Mouse (Mus musculus): Measurements from ENCODE around the gene Irf3.

The Irf3 gene

GRCm38 (mm10) chr7:44997231-44997939 lies at the start of gene Irf3:
Irf3 (plus strand) TSS chr7:44997648.
- peak; percentile 97 for DNase-seq

DNA sequence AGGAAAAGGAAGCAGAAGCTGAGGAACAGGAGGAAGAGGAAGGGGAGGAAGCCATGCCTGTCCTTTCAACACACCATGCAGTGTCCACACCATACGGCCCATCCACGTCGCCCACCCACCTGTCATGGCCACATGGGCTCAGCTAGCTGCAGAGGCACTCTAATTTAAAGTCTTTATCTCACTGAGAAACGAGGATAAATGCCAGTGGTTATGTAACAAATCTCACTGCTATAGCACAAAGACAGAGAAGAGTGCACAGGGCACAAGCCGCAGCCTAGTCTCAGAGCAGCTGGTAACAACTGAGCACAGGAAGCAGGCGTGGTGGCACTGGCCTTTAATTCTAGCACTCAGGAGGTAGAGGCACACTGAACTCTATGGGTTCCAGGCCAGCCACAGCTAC lies 47.5 kb upstream of the Irf3 start:
- no peak for DNase-seq

DNA sequence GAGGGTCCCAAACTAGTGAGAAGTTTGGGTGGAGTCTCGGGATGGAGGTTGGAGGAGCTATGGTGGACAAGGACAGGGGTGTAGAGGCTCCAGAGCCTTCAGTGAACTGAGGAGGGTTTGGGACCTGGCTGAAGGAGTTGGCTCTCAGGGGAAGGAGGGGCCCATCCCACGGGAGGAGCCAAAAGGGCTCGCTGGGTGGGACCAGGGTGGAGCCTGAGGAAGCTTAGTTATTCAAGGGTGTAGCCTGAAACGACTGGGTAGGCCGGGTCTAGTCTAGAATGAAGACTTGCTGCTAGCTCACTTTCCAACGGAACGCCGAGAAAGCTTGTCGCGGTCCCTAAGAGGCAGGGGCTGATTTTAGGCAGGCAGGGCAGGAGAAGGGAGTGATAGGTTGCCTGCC lies 45.5 kb upstream of the Irf3 start:
- no peak for DNase-seq

DNA sequence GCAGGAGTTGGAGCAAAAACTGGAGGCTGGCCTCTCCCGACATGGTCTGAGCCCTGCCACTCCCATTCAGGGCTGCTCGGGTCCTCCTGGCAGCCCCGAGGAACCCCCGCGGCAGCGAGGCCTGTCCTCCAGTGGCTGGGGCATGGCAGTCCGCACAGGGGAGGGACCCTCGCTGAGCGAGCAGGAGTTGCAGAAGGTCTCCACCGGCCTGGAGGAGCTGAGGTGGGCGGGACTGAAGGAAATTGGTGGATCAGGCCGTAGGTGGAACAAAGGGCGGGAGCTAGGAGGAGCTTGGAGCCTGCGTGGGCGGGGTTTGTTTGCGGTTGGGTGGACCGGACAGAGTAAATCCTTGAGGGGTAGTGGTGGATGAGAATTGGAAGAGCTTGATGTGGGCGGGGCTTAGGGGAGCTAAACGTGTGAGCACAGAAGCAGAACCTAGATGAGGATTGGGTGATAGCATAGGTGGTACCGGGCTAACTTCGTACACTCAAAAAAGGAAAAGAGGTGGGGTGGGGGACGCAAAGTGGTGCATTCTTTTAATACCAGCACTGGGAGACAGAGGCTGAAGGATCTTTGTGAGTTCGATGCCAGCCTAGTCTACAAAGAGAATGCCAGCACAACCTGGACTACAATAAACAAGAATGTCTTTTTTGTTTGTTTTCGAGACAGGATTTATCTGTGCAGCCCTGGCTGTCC lies 44.7 kb upstream of the Irf3 start:
- peak; percentile 76 for DNase-seq

GRCm38 (mm10) chr7:44953561-44953960 lies 43.9 kb upstream of the Irf3 start:
- no peak for DNase-seq

GRCm38 (mm10) chr7:44954091-44954885 lies 43.2 kb upstream of the Irf3 start:
- DNase-seq = no peak

GRCm38 (mm10) chr7:44955628-44956027 lies 41.8 kb upstream of the Irf3 start:
- DNase-seq = no peak

GRCm38 (mm10) chr7:44956266-44956665 lies 41.2 kb upstream of the Irf3 start:
- DNase-seq = no peak

DNA sequence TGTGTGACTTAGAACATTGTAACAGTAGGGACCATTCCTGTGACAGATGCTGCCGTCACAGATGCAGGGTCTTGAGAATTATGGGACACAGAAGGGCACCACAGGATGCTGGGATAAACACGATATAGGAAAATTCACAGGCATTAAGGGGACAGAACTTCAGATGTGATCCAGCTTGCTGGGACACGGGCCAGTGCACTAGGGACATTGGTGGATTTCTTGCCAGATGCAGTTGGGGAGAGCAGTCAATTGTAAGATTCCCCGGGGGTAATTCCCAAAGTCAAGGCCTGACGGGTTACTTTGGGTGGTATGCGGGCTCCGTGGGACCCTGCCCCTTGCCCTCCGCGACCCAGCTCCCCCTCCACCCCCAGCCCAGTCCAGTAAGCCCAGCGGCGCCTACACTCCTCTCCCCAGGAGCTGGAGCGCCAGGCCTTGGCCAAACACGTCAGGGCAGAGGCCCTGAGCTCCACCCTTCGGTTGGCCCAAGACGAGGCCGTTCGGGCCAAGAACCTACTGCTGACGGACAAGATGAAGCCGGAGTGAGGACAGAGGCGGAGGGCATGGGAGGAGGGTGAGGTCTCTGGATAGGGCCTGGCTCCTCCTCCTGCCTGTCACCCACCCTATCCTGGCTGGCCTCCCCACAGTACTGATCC lies 40.1 kb upstream of the Irf3 start:
- no peak for DNase-seq

DNA sequence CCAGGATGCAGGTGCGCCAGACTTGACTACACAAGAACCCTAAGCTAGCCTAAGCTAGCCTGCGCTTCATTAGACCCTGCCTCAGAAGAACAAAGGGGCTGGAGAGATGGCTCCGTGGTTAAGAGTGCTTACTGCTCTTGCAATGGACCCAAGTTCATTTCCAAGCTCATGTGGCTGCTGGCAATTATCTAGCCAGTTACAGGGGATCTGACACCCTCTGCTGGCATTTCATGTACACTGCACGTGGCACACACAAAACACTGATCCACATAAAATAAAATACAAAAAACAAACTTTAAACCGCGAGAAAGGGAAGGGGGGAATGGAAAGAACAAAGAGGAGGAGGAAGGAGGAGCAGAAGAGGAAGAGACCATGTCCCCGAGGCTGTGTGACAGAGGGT lies 39.2 kb upstream of the Irf3 start:
- no peak for DNase-seq

DNA sequence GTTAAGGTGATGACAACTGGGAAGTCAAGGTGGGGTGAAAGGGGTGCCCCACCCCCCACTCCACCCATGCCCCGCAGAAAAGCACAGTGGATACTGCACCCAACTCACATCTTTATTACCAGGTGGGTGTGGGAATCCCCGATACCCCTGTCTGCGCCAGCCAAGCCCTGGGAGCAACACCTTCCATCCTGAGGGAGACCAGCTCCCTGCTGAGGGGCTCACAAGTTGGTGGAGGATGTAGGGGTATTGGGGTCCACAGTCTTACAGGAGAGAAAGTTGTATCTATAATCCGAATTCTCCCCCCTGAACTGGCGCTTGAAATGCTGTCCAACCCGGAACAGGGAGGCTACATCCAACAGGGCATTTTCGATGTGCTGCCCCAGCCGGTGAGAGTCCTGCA lies 38.2 kb upstream of the Irf3 start:
- DNase-seq = no peak

DNA sequence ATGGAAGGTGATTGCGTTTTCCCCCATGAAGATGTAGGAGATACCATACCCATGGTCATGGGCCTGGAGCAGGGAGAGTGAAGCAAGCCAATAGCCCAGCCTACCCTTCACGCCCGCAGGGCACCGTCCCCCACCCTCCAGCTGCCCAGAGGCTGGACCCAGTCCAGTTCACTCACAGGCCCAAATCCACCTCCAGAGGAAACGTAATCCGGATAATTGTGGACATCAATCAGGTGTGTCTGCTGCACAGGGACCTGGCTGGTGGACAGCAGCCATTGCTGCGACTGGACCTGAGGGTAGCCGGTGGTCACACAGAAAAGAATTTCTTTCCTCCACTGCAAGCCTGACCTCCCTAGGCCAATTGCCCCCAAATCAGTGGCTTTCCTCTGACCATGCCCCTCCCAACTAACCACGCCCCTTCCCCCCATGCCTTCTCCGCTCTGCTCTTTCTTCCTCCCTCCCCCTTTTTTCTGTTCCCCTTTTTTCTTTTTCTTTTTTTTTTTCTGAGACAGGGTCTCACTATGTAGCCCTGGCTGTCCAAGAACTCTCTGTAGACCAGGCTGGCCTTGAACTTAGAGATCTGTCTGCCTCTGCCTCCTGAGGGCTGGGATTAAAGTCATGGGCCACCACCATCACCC lies 37.5 kb upstream of the Irf3 start:
- no peak for DNase-seq

GRCm38 (mm10) chr7:44960512-44960910 lies 36.9 kb upstream of the Irf3 start:
- DNase-seq = no peak

DNA sequence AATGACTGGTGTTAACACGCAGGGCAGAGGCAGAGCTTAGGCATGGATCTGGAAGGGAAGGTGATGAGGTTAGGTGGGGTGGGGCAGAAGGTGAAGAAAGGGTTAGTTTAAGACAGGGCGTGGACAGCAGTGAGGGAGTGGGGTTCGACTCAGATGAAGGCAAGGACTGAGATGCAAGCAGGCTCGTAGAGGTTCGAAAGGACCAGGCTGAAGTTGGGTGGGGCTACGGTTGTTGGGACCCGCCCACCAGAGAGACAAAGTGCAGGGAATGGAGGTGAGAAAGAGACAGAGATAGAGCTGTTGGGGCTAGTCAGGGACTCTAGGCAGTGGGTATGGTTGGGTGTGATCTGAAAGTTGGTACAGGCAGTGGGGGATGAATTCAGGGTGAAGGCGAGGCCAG lies 35.1 kb upstream of the Irf3 start:
- no peak for DNase-seq

DNA sequence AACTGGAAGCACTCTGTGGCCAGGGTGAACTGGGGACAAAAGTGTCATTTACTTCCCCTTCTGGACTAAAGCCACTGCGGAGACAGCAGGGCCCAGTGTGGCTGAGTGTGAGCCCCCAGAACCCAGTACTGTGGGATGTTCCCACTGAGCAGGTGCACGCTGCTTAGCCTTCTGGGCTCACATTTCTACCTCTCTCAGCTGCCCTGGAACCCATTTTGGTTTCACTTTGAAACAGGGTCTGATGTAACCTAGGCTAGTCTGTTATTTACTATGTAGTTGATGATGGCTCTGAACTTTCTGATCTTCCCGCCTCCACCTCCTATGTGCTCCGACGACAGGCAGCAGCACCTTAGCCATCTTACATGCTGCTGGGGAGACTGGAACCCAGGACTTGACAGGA lies 34.6 kb upstream of the Irf3 start:
- no peak for DNase-seq

GRCm38 (mm10) chr7:44964990-44965389 lies 32.5 kb upstream of the Irf3 start:
- peak; percentile 10 for DNase-seq

GRCm38 (mm10) chr7:44965975-44966374 lies 31.5 kb upstream of the Irf3 start:
- peak; percentile 8 for DNase-seq

- peak; percentile 7 for DNase-seq
Measured at GRCm38 (mm10) chr7:44966638-44967037, 30.8 kb upstream of the Irf3 start.

DNA sequence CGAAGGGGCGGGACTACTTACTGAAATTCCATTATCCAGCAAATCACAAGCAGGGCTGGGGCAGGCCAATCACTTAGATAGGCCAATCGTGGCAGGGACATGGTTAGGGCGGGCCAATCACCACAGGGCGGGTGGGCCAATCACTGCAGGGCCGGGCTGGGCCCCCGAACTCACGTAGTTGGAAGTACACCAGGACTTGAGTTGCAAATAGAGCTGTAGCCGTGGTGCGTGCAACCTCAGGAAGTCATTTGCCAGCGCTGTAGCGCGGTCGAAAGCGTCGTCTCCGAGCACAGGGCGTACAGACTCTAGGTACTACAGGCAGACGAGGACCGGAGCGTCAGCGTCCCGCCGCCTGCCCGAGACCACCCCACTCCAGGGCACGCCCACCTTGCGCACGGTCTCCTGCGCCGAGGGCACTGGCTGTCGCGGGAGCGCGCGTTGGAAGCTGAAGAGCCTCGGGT lies 27.2 kb upstream of the Irf3 start:
- DNase-seq = peak; percentile 76

DNA sequence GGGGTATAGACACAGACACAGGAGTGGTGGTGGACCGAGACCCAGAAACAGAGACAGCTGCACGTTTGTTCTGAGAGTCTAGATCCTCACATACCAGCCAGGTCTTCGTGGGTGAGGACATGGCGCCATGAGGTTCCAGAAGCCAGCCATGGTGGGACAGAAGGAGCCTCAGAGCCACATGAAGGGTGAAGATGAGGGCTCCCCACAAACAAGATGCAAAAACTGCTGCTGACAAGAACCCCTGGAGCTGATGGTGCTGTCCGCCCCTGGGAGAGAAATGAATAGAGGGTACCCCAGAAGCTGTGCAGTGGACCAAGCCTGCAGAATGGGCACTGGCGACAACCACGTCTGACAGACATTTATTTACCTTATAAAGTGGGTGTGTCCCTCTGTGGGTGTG lies 26.3 kb upstream of the Irf3 start:
- no peak for DNase-seq

GRCm38 (mm10) chr7:44973415-44974130 lies 23.9 kb upstream of the Irf3 start:
- no peak for DNase-seq
